12 mouse cellular contexts compared by ENCODE assay signal in genomic region chr7:35379492-35380119, GRCm38 (mm10). TPM values are rescaled to one million over a fixed set of nuclear protein-coding genes. Genes with fewer than 3 reads are reported as not detected.
DNase-seq lines count a peak whose midpoint lies in the region; ATAC-seq lines count a peak whose summit lies in the region.
"Had no signal": no experiment of that assay in that cellular context is flagged by ENCODE, and none has a peak within 500 bp of the region (broad histone marks: within the 10 kb centered on the region; RNA-seq: fewer than 3 reads in every experiment).

No protein-coding gene starts in this region.

- 45% methylated on average over 16 of the region's 16 CpGs for WGBS in hindbrain, embryonic 13.5 days
- 68% methylated on average over 16 of the region's 16 CpGs for whole genome bisulfite sequencing in hindbrain, embryonic 10.5 days
- WGBS in neural tube, embryonic 13.5 days, result 43% methylated on average over 16 of the region's 16 CpGs
- WGBS in neural tube, embryonic 15.5 days, result 52% methylated on average over 16 of the region's 16 CpGs

- H3K27ac ChIP-seq in hindbrain, embryonic 13.5 days, result no peak overlapping the region
- no peak overlapping the region for H3K27ac ChIP-seq in hindbrain, embryonic 10.5 days
- H3K27ac ChIP-seq in neural tube, embryonic 13.5 days (replicated peaks), result no peak overlapping the region
- H3K27ac ChIP-seq in neural tube, embryonic 15.5 days (replicated peaks), result no peak overlapping the region

- H3K9me3 ChIP-seq in hindbrain, embryonic 13.5 days, result no peaks in the 10 kb centered on the region
- no peaks in the 10 kb centered on the region for H3K9me3 ChIP-seq in hindbrain, embryonic 10.5 days
- no peaks in the 10 kb centered on the region for H3K9me3 ChIP-seq in neural tube, embryonic 13.5 days
- H3K9me3 ChIP-seq in neural tube, embryonic 15.5 days (replicated peaks), result no peaks in the 10 kb centered on the region

- H3K27me3 ChIP-seq in hindbrain, embryonic 13.5 days, result no peaks in the 10 kb centered on the region
- no peaks in the 10 kb centered on the region for H3K27me3 ChIP-seq in hindbrain, embryonic 10.5 days (ENCODE audit: insufficient read depth, poor library complexity, severe bottlenecking)
- H3K27me3 ChIP-seq in neural tube, embryonic 13.5 days, result no peaks in the 10 kb centered on the region
- no peaks in the 10 kb centered on the region for H3K27me3 ChIP-seq in neural tube, embryonic 15.5 days (replicated peaks)

- H3K4me1 ChIP-seq in hindbrain, embryonic 13.5 days (replicated peaks), result 0 out of 2 replicates have a peak, but pooled peaks cover 4% of the 10 kb centered on the region
- peaks cover 14% of the 10 kb centered on the region for H3K4me1 ChIP-seq in hindbrain, embryonic 10.5 days (replicated peaks)
- H3K4me1 ChIP-seq in neural tube, embryonic 13.5 days (replicated peaks), result peaks cover 6% of the 10 kb centered on the region; the same call in 1 of the 2 replicates
- no peaks in the 10 kb centered on the region for H3K4me1 ChIP-seq in neural tube, embryonic 15.5 days

- no peak overlapping the region for H3K4me3 ChIP-seq in hindbrain, embryonic 13.5 days
- no peak overlapping the region for H3K4me3 ChIP-seq in hindbrain, embryonic 10.5 days
- H3K4me3 ChIP-seq in neural tube, embryonic 13.5 days, result no peak overlapping the region
- H3K4me3 ChIP-seq in neural tube, embryonic 15.5 days (replicated peaks), result no peak overlapping the region

- H3K36me3 ChIP-seq in hindbrain, embryonic 13.5 days, result no peaks in the 10 kb centered on the region
- no peaks in the 10 kb centered on the region for H3K36me3 ChIP-seq in hindbrain, embryonic 10.5 days
- no peaks in the 10 kb centered on the region for H3K36me3 ChIP-seq in neural tube, embryonic 13.5 days
- H3K36me3 ChIP-seq in neural tube, embryonic 15.5 days, result no peaks in the 10 kb centered on the region

- ATAC-seq in hindbrain, embryonic 13.5 days (ENCODE audit: low FRiP score), result peak; percentile 63
- ATAC-seq in neural tube, embryonic 13.5 days (ENCODE audit: low read depth), result peak; percentile 61; the same call in 1 of the 2 replicates
- no peak for ATAC-seq in neural tube, embryonic 15.5 days (ENCODE audit: low FRiP score)
- ATAC-seq in hematopoietic stem cell, adult 5-6 weeks (replicated peaks in 1 of 2; ENCODE audit: insufficient read depth in 1 of 2, low FRiP score in 2 of 2, low TSS enrichment in 1 of 2, low read depth in 1 of 2, poor library complexity in 2 of 2, severe bottlenecking in 2 of 2), result peak; percentile 17 to 34; a peak in 2 of 4 replicates
- ATAC-seq: forebrain, embryonic 16.5 days had no signal

- no peak overlapping the region for H3K4me2 ChIP-seq in hindbrain, embryonic 13.5 days
- no peak overlapping the region for H3K4me2 ChIP-seq in neural tube, embryonic 13.5 days
- H3K4me2 ChIP-seq in neural tube, embryonic 15.5 days, result no peak overlapping the region

- no peak overlapping the region for H3K9ac ChIP-seq in hindbrain, embryonic 13.5 days
- no peak overlapping the region for H3K9ac ChIP-seq in neural tube, embryonic 13.5 days
- H3K9ac ChIP-seq in neural tube, embryonic 15.5 days (replicated peaks), result no peak overlapping the region

- DNase-seq in hindbrain, embryonic 10.5 days (ENCODE audit: low spot score), result no peak
- peak; percentile 58 for DNase-seq in testis, postnatal 14 days (ENCODE audit: low spot score)
- no peak for DNase-seq in adrenal gland, postnatal 4 days (ENCODE audit: low spot score in 2 of 2)
- DNase-seq in ovary, postnatal 14 days (ENCODE audit: low spot score), result no peak
- DNase-seq: adrenal gland, postnatal 10 days; cerebellum, postnatal 10 days; kidney, adult 18-20 months had no signal

RNA-seq across cellular contexts. Expression of gene Faap24, which starts 17.0 kb away (rescaled TPM):
- polyA plus RNA-seq in hindbrain, embryonic 13.5 days (2015; fragmentation: Nextera tagmentation; extraction: Ambion mirVana), result 19.3 and 23.0 TPM in 2 replicates
- 25.3 and 28.7 TPM in 2 replicates for polyA plus RNA-seq in hindbrain, embryonic 10.5 days (2016; fragmentation: Nextera tagmentation; extraction: Ambion mirVana)
- polyA plus RNA-seq in neural tube, embryonic 13.5 days (2015; fragmentation: Nextera tagmentation; extraction: Ambion mirVana), result 19.2 and 20.7 TPM in 2 replicates
- polyA plus RNA-seq in neural tube, embryonic 15.5 days (2015; fragmentation: Nextera tagmentation; extraction: Ambion mirVana), result 14.9 and 17.3 TPM in 2 replicates
- 9.4 and 10.0 TPM in 2 replicates for total RNA-seq in hematopoietic stem cell, adult 5-6 weeks (2017)
- 1 to 10 TPM; 6.5 to 7.3 TPM for total RNA-seq in adrenal gland, postnatal 4 days (2021)

RNA-seq across cellular contexts. Expression of gene Cep89, which starts 17.2 kb away (rescaled TPM):
- 29.6 and 30.5 TPM in 2 replicates for polyA plus RNA-seq in hindbrain, embryonic 13.5 days (2015; fragmentation: Nextera tagmentation; extraction: Ambion mirVana)
- 58.6 and 59.7 TPM in 2 replicates for polyA plus RNA-seq in hindbrain, embryonic 10.5 days (2016; fragmentation: Nextera tagmentation; extraction: Ambion mirVana)
- polyA plus RNA-seq in neural tube, embryonic 13.5 days (2015; fragmentation: Nextera tagmentation; extraction: Ambion mirVana), result 26.0 and 27.0 TPM in 2 replicates
- 28.4 and 35.1 TPM in 2 replicates for polyA plus RNA-seq in neural tube, embryonic 15.5 days (2015; fragmentation: Nextera tagmentation; extraction: Ambion mirVana)
- total RNA-seq in hematopoietic stem cell, adult 5-6 weeks (2017), result 22.2 and 25.0 TPM in 2 replicates
- 10 to 100 TPM; 27.2 to 41.1 TPM for total RNA-seq in adrenal gland, postnatal 4 days (2021)

RNA-seq across cellular contexts. Expression of gene Rhpn2, which starts 45.6 kb away (rescaled TPM):
- 3.4 and 3.9 TPM in 2 replicates for polyA plus RNA-seq in hindbrain, embryonic 13.5 days (2015; fragmentation: Nextera tagmentation; extraction: Ambion mirVana)
- 4.0 and 5.7 TPM in 2 replicates for polyA plus RNA-seq in hindbrain, embryonic 10.5 days (2016; fragmentation: Nextera tagmentation; extraction: Ambion mirVana)
- 4.6 and 5.0 TPM in 2 replicates for polyA plus RNA-seq in neural tube, embryonic 13.5 days (2015; fragmentation: Nextera tagmentation; extraction: Ambion mirVana)
- 4.6 and 9.2 TPM in 2 replicates for polyA plus RNA-seq in neural tube, embryonic 15.5 days (2015; fragmentation: Nextera tagmentation; extraction: Ambion mirVana)
- not detected in 2 replicates for total RNA-seq in hematopoietic stem cell, adult 5-6 weeks (2017)
- total RNA-seq in adrenal gland, postnatal 4 days (2021), result 1 to 10 TPM; 2.9 to 4.8 TPM
